ENCODE assay signal across 8 mouse cellular contexts in the genomic region with DNA sequence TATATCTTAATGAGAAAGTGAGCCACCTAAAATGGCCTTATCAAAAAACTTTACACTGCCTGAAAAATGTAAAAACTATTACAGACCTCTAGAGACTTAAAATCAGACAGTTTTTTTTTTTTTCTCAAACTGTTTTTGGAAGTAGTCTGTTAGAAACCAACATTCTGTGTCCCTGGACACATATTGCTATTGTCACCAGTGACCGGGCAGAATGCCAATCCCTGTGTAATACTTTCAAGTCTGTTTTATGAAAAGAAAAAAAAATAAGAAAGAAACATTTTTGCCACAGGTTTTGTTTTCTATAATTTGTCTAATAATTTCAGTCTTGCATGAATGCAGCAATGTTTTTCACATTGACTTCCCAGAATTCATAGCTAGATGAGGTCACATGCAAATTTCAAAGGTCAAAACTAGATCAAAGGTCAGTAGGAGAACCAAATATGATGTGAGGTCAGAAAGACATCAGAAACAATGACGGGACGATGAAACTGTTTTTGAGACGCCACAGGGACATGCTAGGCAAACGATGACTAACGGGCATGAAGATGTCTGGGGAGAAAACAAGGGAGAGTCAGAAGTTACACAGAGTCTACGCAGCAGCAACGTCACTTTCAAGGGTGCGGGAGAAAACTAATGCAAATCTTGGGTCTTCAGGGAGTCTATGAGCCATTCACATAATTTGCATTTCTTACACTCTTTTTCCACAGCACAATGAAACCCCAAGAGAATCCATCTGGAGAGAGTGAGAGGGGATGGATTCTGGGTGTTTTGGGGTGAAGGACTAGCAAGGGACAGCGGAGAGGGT.
DNase-seq lines count a peak whose midpoint lies in the region; ATAC-seq and TF ChIP-seq lines count a peak whose summit lies in the region.

No protein-coding gene starts in this region.

- H3K4me1 ChIP-seq in kidney, embryonic 15.5 days: peaks cover 11% of the 10 kb centered on the region
- H3K4me1 ChIP-seq in CH12.LX (ENCODE audit: control insufficient read depth in 1 of 2, insufficient read depth in 2 of 2): peaks cover 15 to 87% of the 10 kb centered on the region in 2 experiments
- no peaks in the 10 kb centered on the region; the same call in 1 of the 2 replicates for H3K4me1 ChIP-seq in hindbrain, postnatal 0 days (ENCODE audit: insufficient read depth, low read length)

- no peak overlapping the region for H3K4me3 ChIP-seq in kidney, embryonic 15.5 days (replicated peaks)
- H3K4me3 ChIP-seq in CH12.LX (replicated peaks in 1 of 3; ENCODE audit: low read depth in 2 of 3, low read length in 2 of 3, poor library complexity in 1 of 3): no peak overlapping the region
- no peak overlapping the region for H3K4me3 ChIP-seq in hindbrain, postnatal 0 days (ENCODE audit: low read length)

- peak; percentile 46 for TF ChIP-seq POLR2A in CH12.LX (IDR thresholded peaks at IDR 0.05; ENCODE audit: low read depth, low read length)

- TF ChIP-seq EP300 in CH12.LX (IDR thresholded peaks at IDR 0.05; ENCODE audit: low read length): no peak

- no peaks in the 10 kb centered on the region for H3K27me3 ChIP-seq in kidney, embryonic 15.5 days
- H3K27me3 ChIP-seq in CH12.LX (replicated peaks): no peaks in the 10 kb centered on the region
- H3K27me3 ChIP-seq in hindbrain, postnatal 0 days (ENCODE audit: insufficient read depth, low read length): no peaks in the 10 kb centered on the region

- H3K79me2 ChIP-seq in CH12.LX (replicated peaks; ENCODE audit: control insufficient read depth, extremely low read depth, insufficient read depth, poor library complexity, severe bottlenecking): no peaks in the 10 kb centered on the region; the same call in 1 of the 2 replicates

- H3K4me2 ChIP-seq in kidney, embryonic 15.5 days: no peak overlapping the region
- peak overlapping the region; percentile 86 for H3K4me2 ChIP-seq in CH12.LX (ENCODE audit: insufficient read depth, low read depth, poor library complexity, severe bottlenecking)
- H3K4me2 ChIP-seq in hindbrain, postnatal 0 days (ENCODE audit: low read depth, low read length): no peak overlapping the region

- ATAC-seq in kidney, embryonic 15.5 days (replicated peaks; ENCODE audit: low FRiP score): no peak
- ATAC-seq in hindbrain, postnatal 0 days: no peak

- in situ Hi-C loops in CH12.LX (cut with MboI; ENCODE audit: low pct_ligation_motif_present, low pct_unique_long_range_greater_than_20kb, low sequenced_read_pairs): no loop called here

- peak; percentile 43 to 50 for DNase-seq in cerebellum, postnatal 14 days
- no peak for DNase-seq in cerebellum, adult 8-10 months
- peak; percentile 7 for DNase-seq in kidney, adult 11 months
- DNase-seq in CH12.LX (ENCODE audit: extremely low read depth): peak; percentile 98
- peak; percentile 40 for DNase-seq in hindbrain, postnatal 0 days (ENCODE audit: low spot score)
- no peak for DNase-seq in layer of hippocampus, adult 9-10 months (ENCODE audit: low spot score)
- no peak for DNase-seq in MN1 (ENCODE audit: low spot score)

- TF ChIP-seq RAD21 in CH12.LX (IDR thresholded peaks at IDR 0.05; ENCODE audit: low read depth, low read length): no peak

- no peaks in the 10 kb centered on the region for H3K36me3 ChIP-seq in kidney, embryonic 15.5 days
- H3K36me3 ChIP-seq in CH12.LX (replicated peaks in 1 of 2; ENCODE audit: control insufficient read depth in 1 of 2, insufficient read depth in 1 of 2, low read length in 1 of 2): peaks cover 23 to 39% of the 10 kb centered on the region in 2 experiments
- H3K36me3 ChIP-seq in hindbrain, postnatal 0 days (ENCODE audit: insufficient read depth, low read length): peaks cover 7% of the 10 kb centered on the region; the same call in 1 of the 2 replicates

- TF ChIP-seq CTCF in CH12.LX (conservative IDR thresholded peaks at IDR 0.05 in 1 of 2, IDR thresholded peaks at IDR 0.05 in 1 of 2; ENCODE audit: low read depth in 2 of 2, low read length in 2 of 2): no peak
- no peak for TF ChIP-seq CTCF in hindbrain, postnatal 0 days (IDR thresholded peaks at IDR 0.05; ENCODE audit: low read depth)

- dilution Hi-C loops in CH12.LX (cut with MboI; ENCODE audit: extremely low pct_ligation_motif_present, extremely low pct_unique_long_range_greater_than_20kb, low sequenced_read_pairs): no loop called here

- no peaks in the 10 kb centered on the region for H3K9me3 ChIP-seq in kidney, embryonic 15.5 days (replicated peaks)
- H3K9me3 ChIP-seq in CH12.LX (replicated peaks; ENCODE audit: low read length): no peaks in the 10 kb centered on the region
- no peaks in the 10 kb centered on the region for H3K9me3 ChIP-seq in hindbrain, postnatal 0 days (ENCODE audit: low read length)

- 84% methylated on average over 10 of the region's 10 CpGs for WGBS in kidney, embryonic 15.5 days
- WGBS in hindbrain, postnatal 0 days: 27% methylated on average over 10 of the region's 10 CpGs

- no peak overlapping the region for H3K27ac ChIP-seq in kidney, embryonic 15.5 days
- peak overlapping the region; percentile 76 for H3K27ac ChIP-seq in CH12.LX (ENCODE audit: insufficient read depth, low read depth)
- H3K27ac ChIP-seq in hindbrain, postnatal 0 days: no peak overlapping the region; the same call in 1 of the 2 replicates

- no peak overlapping the region for H3K9ac ChIP-seq in kidney, embryonic 15.5 days
- H3K9ac ChIP-seq in CH12.LX (ENCODE audit: insufficient read depth, low read depth): peak overlapping the region; percentile 55
- no peak overlapping the region for H3K9ac ChIP-seq in hindbrain, postnatal 0 days (replicated peaks; ENCODE audit: low read length)

TF ChIP-seq in CH12.LX, 34 proteins besides CTCF, POLR2A, EP300 and RAD21:
- 0 out of 2 replicates have a peak, but pooled peaks have one; percentile 38 for TF ChIP-seq TBP (conservative IDR thresholded peaks at IDR 0.05; ENCODE audit: low read depth, low read length)
- TF ChIP-seq JUN (IDR thresholded peaks at IDR 0.05; ENCODE audit: insufficient read depth, low read depth, low read length): no peak

Comparison
In these comparisons a context has a peak if more than half of its experiments do, and no peak if none do; other contexts are left out.
1. DNase-seq: peak in cerebellum, postnatal 14 days (2 of 2), kidney, adult 11 months (single experiment), CH12.LX (single experiment) and hindbrain, postnatal 0 days (single experiment); none in cerebellum, adult 8-10 months (single experiment), layer of hippocampus, adult 9-10 months (single experiment) and MN1 (single experiment).